Comparison of ENCODE assay signal across 18 mouse cellular contexts in genomic region chr4:139724296-139724695, GRCm38 (mm10).
DNase-seq lines count a peak whose midpoint lies in the region; ATAC-seq and TF ChIP-seq lines count a peak whose summit lies in the region.
"Had no signal": no experiment of that assay in that cellular context is flagged by ENCODE, and none has a peak within 500 bp of the region (broad histone marks: within the 10 kb centered on the region; RNA-seq: fewer than 3 reads in every experiment).

No protein-coding gene starts in this region.

- peak overlapping the region; percentile 4 for H3K27ac ChIP-seq in forebrain, embryonic 10.5 days
- H3K27ac ChIP-seq in forebrain, embryonic 12.5 days = no peak overlapping the region
- H3K27ac ChIP-seq in hindbrain, embryonic 10.5 days = peak overlapping the region; percentile 6; the same call in 1 of the 2 replicates
- no peak overlapping the region for H3K27ac ChIP-seq in hindbrain, embryonic 16.5 days (ENCODE audit: low read depth, low read length)
- peak overlapping the region; percentile 21 for H3K27ac ChIP-seq in embryonic facial prominence, embryonic 10.5 days (replicated peaks)
- peak overlapping the region; percentile 26; the same call in 1 of the 2 replicates for H3K27ac ChIP-seq in midbrain, postnatal 0 days (ENCODE audit: low read depth, low read length)
- H3K27ac ChIP-seq in thymus, adult 2 months (ENCODE audit: control insufficient read depth, insufficient read depth, low read length) = no peak overlapping the region
- H3K27ac ChIP-seq: hindbrain, embryonic 12.5 days; kidney, embryonic 15.5 days; layer of hippocampus, adult 2 months; limb, embryonic 13.5 days; liver, embryonic 15.5 days had no signal

- peaks cover 18% of the 10 kb centered on the region for H3K4me1 ChIP-seq in forebrain, embryonic 10.5 days
- H3K4me1 ChIP-seq in forebrain, embryonic 12.5 days = peaks cover 7% of the 10 kb centered on the region
- peaks cover 18% of the 10 kb centered on the region for H3K4me1 ChIP-seq in hindbrain, embryonic 10.5 days (replicated peaks)
- H3K4me1 ChIP-seq in hindbrain, embryonic 16.5 days (ENCODE audit: control insufficient read depth, insufficient read depth, low read depth, low read length) = no peaks in the 10 kb centered on the region; the same call in 1 of the 2 replicates
- peaks cover 13% of the 10 kb centered on the region for H3K4me1 ChIP-seq in embryonic facial prominence, embryonic 10.5 days
- H3K4me1 ChIP-seq in midbrain, postnatal 0 days (ENCODE audit: insufficient read depth, low read length) = no peaks in the 10 kb centered on the region
- no peaks in the 10 kb centered on the region for H3K4me1 ChIP-seq in thymus, adult 2 months (replicated peaks; ENCODE audit: control insufficient read depth, insufficient read depth, low read length)
- H3K4me1 ChIP-seq: kidney, embryonic 15.5 days; limb, embryonic 13.5 days; liver, embryonic 15.5 days had no signal

- peaks cover 9% of the 10 kb centered on the region; the same call in 1 of the 2 replicates for H3K9me3 ChIP-seq in forebrain, embryonic 10.5 days
- H3K9me3 ChIP-seq in forebrain, embryonic 12.5 days = peaks cover 9% of the 10 kb centered on the region
- H3K9me3 ChIP-seq in hindbrain, embryonic 10.5 days = peaks cover 5% of the 10 kb centered on the region; the same call in 1 of the 2 replicates
- H3K9me3 ChIP-seq in hindbrain, embryonic 16.5 days (ENCODE audit: control insufficient read depth, low read length) = no peaks in the 10 kb centered on the region; the same call in 1 of the 2 replicates
- H3K9me3 ChIP-seq in embryonic facial prominence, embryonic 10.5 days = peaks cover 7% of the 10 kb centered on the region; the same call in 1 of the 2 replicates
- no peaks in the 10 kb centered on the region for H3K9me3 ChIP-seq in midbrain, postnatal 0 days (ENCODE audit: low read length)
- H3K9me3 ChIP-seq: hindbrain, embryonic 12.5 days; kidney, embryonic 15.5 days; limb, embryonic 13.5 days had no signal

- H3K4me3 ChIP-seq in forebrain, embryonic 10.5 days = 0 out of 2 replicates have a peak overlapping the region, but pooled peaks have one; percentile 20
- no peak overlapping the region for H3K4me3 ChIP-seq in forebrain, embryonic 12.5 days (replicated peaks)
- H3K4me3 ChIP-seq in hindbrain, embryonic 10.5 days = no peak overlapping the region
- H3K4me3 ChIP-seq in hindbrain, embryonic 16.5 days (ENCODE audit: low read length) = no peak overlapping the region
- peak overlapping the region; percentile 23; the same call in 1 of the 2 replicates for H3K4me3 ChIP-seq in embryonic facial prominence, embryonic 10.5 days
- H3K4me3 ChIP-seq in midbrain, postnatal 0 days (ENCODE audit: low read depth, low read length) = no peak overlapping the region
- no peak overlapping the region for H3K4me3 ChIP-seq in thymus, adult 2 months (ENCODE audit: control insufficient read depth, insufficient read depth, low read length)
- H3K4me3 ChIP-seq: erythroblast, embryonic 14.5 days; hindbrain, embryonic 12.5 days; kidney, embryonic 15.5 days; layer of hippocampus, adult 2 months; limb, embryonic 13.5 days; liver, embryonic 15.5 days had no signal

- no peak for DNase-seq in forebrain, embryonic 10.5 days (ENCODE audit: extremely low spot score, low spot score)
- no peak for DNase-seq in hindbrain, embryonic 10.5 days (ENCODE audit: low spot score)
- no peak for DNase-seq in embryonic facial prominence, embryonic 10.5 days (ENCODE audit: low spot score)
- no peak for DNase-seq in midbrain, postnatal 0 days (ENCODE audit: low spot score)
- no peak for DNase-seq in frontal cortex, postnatal 36 days (ENCODE audit: low spot score in 2 of 2)
- DNase-seq in thymus, adult 2 months = no peak
- DNase-seq: embryo, embryonic 11 days; gastrocnemius, postnatal 36 days; right cerebral cortex, postnatal 14 days had no signal

- WGBS in forebrain, embryonic 10.5 days = 70% methylated on average over 4 of the region's 4 CpGs
- 63% methylated on average over 4 of the region's 4 CpGs for WGBS in forebrain, embryonic 12.5 days
- 70% methylated on average over 4 of the region's 4 CpGs for WGBS in hindbrain, embryonic 10.5 days
- whole genome bisulfite sequencing in hindbrain, embryonic 16.5 days = 67% methylated on average over 4 of the region's 4 CpGs
- WGBS in embryonic facial prominence, embryonic 10.5 days = 67% methylated on average over 4 of the region's 4 CpGs
- 66% methylated on average over 4 of the region's 4 CpGs for WGBS in midbrain, postnatal 0 days
- WGBS in thymus, adult 2 months = 63% methylated on average over 4 of the region's 4 CpGs

- H3K4me2 ChIP-seq in forebrain, embryonic 12.5 days = no peak overlapping the region
- H3K4me2 ChIP-seq in hindbrain, embryonic 16.5 days (ENCODE audit: low read length) = no peak overlapping the region
- no peak overlapping the region for H3K4me2 ChIP-seq in midbrain, postnatal 0 days (ENCODE audit: low read depth, low read length, poor library complexity, severe bottlenecking)
- H3K4me2 ChIP-seq: kidney, embryonic 15.5 days; limb, embryonic 13.5 days; liver, embryonic 15.5 days had no signal

- TF ChIP-seq CTCF in midbrain, postnatal 0 days (IDR thresholded peaks at IDR 0.05) = peak; percentile 13; the same call in 1 of the 2 replicates
- no peak for TF ChIP-seq CTCF in thymus, adult 2 months (IDR thresholded peaks at IDR 0.05; ENCODE audit: borderline replicate concordance, control insufficient read depth, extremely low read depth, insufficient read depth, low read length, poor library complexity)

- no peak for ATAC-seq in forebrain, embryonic 12.5 days (ENCODE audit: low FRiP score)
- no peak for ATAC-seq in hindbrain, embryonic 16.5 days
- ATAC-seq in midbrain, postnatal 0 days (ENCODE audit: low FRiP score) = no peak
- ATAC-seq: lung, postnatal 0 days had no signal

- H3K9ac ChIP-seq in forebrain, embryonic 12.5 days = no peak overlapping the region
- H3K9ac ChIP-seq in hindbrain, embryonic 16.5 days (ENCODE audit: low read depth, low read length) = no peak overlapping the region
- no peak overlapping the region for H3K9ac ChIP-seq in midbrain, postnatal 0 days (replicated peaks; ENCODE audit: low read length, poor library complexity, severe bottlenecking)
- H3K9ac ChIP-seq: hindbrain, embryonic 12.5 days; kidney, embryonic 15.5 days; limb, embryonic 13.5 days; liver, embryonic 15.5 days had no signal

- TF ChIP-seq POLR2A in thymus, adult 2 months (IDR thresholded peaks at IDR 0.05; ENCODE audit: control insufficient read depth, extremely low read depth, insufficient read depth, low read length, poor library complexity) = no peak

- H3K36me3 ChIP-seq in forebrain, embryonic 10.5 days (replicated peaks) = no peaks in the 10 kb centered on the region
- H3K36me3 ChIP-seq in forebrain, embryonic 12.5 days (replicated peaks) = no peaks in the 10 kb centered on the region
- no peaks in the 10 kb centered on the region for H3K36me3 ChIP-seq in hindbrain, embryonic 10.5 days
- H3K36me3 ChIP-seq in hindbrain, embryonic 16.5 days (ENCODE audit: control insufficient read depth, insufficient read depth, low read length) = no peaks in the 10 kb centered on the region
- H3K36me3 ChIP-seq in embryonic facial prominence, embryonic 10.5 days (replicated peaks) = no peaks in the 10 kb centered on the region
- no peaks in the 10 kb centered on the region for H3K36me3 ChIP-seq in midbrain, postnatal 0 days (ENCODE audit: insufficient read depth, low read length)
- no peaks in the 10 kb centered on the region for H3K36me3 ChIP-seq in thymus, adult 2 months (ENCODE audit: control insufficient read depth, insufficient read depth, low read length)
- H3K36me3 ChIP-seq: hindbrain, embryonic 12.5 days; kidney, embryonic 15.5 days; limb, embryonic 13.5 days; liver, embryonic 15.5 days had no signal

- peaks cover 12% of the 10 kb centered on the region; the same call in 1 of the 2 replicates for H3K27me3 ChIP-seq in forebrain, embryonic 10.5 days (ENCODE audit: poor library complexity, severe bottlenecking)
- peaks cover 10% of the 10 kb centered on the region for H3K27me3 ChIP-seq in forebrain, embryonic 12.5 days
- H3K27me3 ChIP-seq in hindbrain, embryonic 10.5 days (ENCODE audit: insufficient read depth, poor library complexity, severe bottlenecking) = peaks cover 10% of the 10 kb centered on the region; the same call in 1 of the 2 replicates
- H3K27me3 ChIP-seq in hindbrain, embryonic 16.5 days (replicated peaks; ENCODE audit: control insufficient read depth, insufficient read depth, low read length) = no peaks in the 10 kb centered on the region
- H3K27me3 ChIP-seq in embryonic facial prominence, embryonic 10.5 days (replicated peaks; ENCODE audit: low read depth, poor library complexity, severe bottlenecking) = peaks cover 30% of the 10 kb centered on the region
- H3K27me3 ChIP-seq in midbrain, postnatal 0 days (ENCODE audit: insufficient read depth, low read length) = no peaks in the 10 kb centered on the region
- no peaks in the 10 kb centered on the region for H3K27me3 ChIP-seq in thymus, adult 2 months (ENCODE audit: control insufficient read depth, insufficient read depth, low read length)
- H3K27me3 ChIP-seq: kidney, embryonic 15.5 days; liver, embryonic 15.5 days had no signal

Comparison
In these comparisons a context has a peak if more than half of its experiments do, and no peak if none do; other contexts are left out.
1. H3K27ac ChIP-seq: peak in forebrain, embryonic 10.5 days (single experiment), hindbrain, embryonic 10.5 days (single experiment), embryonic facial prominence, embryonic 10.5 days (single experiment) and midbrain, postnatal 0 days (single experiment); none in forebrain, embryonic 12.5 days (single experiment), hindbrain, embryonic 16.5 days (single experiment) and thymus, adult 2 months (single experiment).
2. H3K4me3 ChIP-seq: peak in forebrain, embryonic 10.5 days (single experiment) and embryonic facial prominence, embryonic 10.5 days (single experiment); none in forebrain, embryonic 12.5 days (single experiment), hindbrain, embryonic 10.5 days (single experiment), hindbrain, embryonic 16.5 days (single experiment), midbrain, postnatal 0 days (single experiment) and thymus, adult 2 months (single experiment).